Mouse (Mus musculus) c-Kit-positive CD71-positive TER-119-positive erythroid progenitor cells, embryonic 14.5 days (primary cell): Measurements from ENCODE around the gene Alcam.

ENCODE experiments used
- DNase-seq: peaks from one replicate; pipeline ENCODE4 v3.0.0-alpha.2; 2013; ENCODE audit warnings: low spot score

Gene Alcam

DNA sequence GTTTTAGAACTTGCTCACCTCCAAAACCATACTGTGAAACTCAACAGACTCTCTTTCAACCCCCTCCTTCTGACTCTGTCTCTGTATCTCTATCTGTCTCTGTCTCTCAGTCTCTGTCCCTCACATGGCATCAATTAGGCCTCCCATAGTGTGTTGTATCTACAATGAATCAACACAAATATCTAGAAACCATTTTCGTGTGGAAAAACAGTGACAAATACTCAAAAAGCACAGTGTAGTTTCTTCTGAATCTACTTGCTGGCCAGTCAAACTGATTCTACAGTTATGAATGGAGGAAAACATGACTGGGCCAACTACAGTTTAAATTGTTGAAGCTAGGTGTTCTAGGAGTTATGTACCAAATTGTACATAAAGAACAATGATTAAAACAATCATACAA lies 10.8 kb downstream of the Alcam start:
- no peak for DNase-seq

DNA sequence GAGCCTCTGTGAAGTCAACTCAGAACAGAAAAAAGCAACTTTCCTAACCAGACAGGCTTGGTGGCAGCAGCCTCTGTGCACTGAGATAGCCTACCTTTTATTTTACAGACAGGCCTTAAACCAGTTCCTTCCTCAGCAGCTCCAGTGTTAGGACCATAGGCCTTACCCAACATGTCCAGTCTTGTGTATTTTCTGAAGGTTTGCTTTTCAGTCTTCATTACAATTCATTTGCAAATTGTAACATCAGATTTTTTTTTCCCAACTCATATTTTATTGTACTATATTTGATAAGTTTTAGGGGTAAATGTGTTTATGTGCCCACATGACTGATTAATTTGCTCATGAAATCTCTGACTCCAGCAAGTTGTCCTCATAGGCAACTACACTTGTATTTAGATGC lies 14.3 kb downstream of the Alcam start:
- DNase-seq = no peak

DNA sequence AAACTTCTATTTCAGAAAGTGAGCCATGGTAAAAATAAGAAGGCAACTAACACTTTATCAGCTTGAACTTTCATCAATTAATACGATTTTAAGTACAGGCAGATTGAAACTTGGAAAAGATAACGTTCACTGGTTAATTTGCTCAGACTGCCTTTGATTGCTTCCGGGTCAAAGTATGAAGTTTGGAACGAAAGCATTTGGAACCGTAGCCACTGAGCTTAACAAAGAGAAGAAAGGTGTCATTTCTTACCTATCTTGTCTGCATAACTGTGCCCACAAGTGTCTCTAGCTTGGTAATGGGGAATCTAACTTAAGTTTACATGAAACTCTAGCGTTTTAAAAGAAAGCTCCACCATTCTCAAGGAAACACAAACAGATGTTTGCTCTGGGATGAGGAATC lies 14.9 kb downstream of the Alcam start:
- no peak for DNase-seq

DNA sequence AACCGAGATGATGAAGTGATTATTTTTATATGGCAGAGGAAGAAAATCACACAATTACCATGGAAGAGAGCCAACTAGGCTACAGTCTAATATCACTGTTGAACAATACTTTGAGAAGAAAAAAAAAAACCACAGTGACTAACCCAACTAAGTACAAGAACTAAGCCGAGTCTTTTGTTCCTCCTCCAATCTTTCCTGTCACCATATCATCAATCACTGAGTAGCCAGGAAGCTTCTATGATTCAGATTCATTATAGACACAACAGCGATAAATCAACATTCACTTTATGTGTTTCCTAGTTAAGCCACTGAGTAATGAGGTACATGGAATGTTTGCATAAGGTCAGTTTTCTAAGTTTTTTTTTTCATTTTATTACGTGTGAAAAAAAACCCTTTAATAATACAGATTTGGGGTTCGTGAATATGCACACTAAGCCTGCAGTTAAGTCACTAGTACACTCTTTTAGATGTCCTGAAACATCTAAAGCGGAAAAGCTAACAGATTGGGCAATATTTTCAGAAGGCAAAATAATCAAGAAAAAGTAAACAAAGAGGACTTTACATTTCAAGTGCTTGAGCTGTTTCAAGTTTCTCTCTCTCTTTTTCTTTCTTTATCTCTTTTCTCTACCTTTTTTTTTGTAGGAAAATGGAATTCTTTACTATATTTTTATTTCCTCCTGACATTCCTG lies 15.5 kb downstream of the Alcam start:
- no peak for DNase-seq

DNA sequence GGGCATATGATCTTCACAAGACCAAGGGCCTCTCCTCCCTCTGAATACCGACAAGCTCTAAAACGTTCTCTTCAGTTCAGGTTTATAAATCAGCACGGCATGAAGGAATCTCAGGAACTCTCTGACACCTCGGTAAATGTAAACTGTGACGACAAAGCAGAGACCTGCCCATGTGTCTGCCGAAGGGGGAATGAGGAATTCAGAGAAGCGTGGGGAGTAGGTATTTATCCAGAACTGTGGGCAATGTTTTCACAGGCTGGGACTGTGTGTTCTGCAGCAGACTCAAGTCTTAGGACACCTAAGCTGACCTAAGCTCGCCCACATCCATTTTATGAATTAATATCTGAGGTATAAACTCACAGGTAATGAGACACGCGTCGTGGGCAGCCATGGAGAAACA lies 20.7 kb downstream of the Alcam start:
- DNase-seq = no peak

DNA sequence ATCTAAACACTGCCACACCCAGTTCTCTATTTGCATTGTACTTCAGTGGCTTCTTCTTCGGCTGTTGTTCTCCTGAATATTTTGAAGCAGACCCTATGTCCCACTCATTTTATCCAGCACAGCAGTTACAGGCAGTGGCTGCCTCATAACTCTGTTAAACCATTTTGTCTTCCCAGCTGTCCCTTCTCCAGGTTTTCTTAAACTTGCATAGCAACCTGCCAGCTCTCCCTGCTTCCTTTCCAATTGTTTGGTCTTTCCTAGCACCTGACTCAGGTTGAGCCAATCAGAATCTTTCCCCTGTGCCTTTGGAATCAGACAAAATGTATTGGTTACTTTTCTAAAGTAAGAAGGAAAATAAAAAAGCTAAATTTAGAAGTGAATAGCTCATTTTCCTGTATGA lies 21.8 kb downstream of the Alcam start:
- no peak for DNase-seq

DNA sequence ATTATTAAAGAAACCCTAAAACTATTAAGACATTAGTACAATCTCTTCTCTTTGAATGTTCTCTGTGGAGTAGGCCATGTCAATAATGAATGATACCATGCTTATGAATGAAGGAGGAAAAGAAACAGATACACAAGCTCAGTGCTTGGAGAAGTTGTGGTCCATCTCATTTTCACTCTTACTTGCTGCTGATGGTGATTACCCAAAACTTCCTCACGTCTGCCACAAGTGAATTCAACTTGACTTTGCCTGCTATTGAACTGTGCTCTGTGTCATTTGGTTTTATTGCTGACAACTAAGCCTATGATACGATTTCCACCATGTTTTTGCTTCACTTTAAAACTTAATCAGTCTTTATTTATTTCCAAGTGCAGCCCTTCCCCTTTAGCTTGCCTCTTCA lies 22.3 kb downstream of the Alcam start:
- DNase-seq = no peak

DNA sequence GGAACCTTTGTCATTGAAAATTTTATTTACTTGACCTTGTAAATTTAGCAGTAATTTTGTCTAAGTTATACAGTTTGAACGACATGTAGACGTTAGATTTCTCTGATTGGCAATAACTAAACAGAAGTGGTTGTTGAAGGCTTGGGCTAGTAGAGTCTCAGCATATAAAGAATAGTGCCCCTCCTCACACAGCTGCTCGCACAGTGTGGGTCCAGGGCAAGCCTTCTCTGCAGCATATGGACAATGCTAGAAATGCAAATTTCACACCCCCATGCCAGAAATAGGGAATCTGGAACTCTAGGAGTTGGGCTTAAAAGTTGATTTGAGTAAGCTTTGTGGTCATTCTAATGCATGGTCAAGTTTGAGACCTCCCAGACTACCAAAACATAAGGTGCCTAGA lies 23.8 kb downstream of the Alcam start:
- DNase-seq = no peak

DNA sequence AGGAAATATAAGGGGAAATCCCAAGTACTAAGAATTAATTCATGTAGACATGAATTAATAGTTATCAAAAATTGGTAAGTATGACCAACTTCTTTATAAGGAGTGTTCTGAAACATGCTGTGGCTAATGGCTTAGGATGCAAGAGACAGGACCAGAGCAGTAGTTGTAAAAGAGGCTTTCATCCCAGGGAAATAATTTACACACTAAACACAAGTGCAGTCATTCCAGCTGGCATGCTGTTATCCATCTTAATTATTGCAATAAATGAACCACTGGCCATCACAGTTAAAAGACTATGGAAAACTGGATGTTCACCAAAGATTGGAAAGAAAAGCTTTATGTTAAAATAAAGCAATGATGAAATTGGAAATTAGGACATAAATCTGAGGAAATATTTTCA lies 24.2 kb downstream of the Alcam start:
- DNase-seq = no peak

DNA sequence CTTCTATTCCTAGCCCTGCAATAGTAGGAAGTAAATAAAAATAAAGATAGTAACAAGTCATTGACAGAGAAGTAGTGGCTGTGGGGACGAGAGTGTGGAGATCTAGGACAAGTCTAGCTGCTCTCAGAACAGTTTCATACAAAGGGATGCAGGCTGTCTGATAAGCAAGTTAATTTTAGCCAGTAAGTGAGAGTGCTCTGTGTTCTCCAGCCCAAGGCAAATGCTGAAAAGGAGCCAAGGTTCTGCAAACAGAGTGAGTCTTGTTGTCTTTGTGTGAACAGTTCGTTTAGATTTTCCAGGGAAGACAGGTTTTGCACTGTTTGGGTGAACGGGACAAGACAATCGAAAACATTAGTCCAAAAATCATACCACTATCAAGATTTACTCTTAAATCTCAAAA lies 25.4 kb downstream of the Alcam start:
- DNase-seq = no peak

DNA sequence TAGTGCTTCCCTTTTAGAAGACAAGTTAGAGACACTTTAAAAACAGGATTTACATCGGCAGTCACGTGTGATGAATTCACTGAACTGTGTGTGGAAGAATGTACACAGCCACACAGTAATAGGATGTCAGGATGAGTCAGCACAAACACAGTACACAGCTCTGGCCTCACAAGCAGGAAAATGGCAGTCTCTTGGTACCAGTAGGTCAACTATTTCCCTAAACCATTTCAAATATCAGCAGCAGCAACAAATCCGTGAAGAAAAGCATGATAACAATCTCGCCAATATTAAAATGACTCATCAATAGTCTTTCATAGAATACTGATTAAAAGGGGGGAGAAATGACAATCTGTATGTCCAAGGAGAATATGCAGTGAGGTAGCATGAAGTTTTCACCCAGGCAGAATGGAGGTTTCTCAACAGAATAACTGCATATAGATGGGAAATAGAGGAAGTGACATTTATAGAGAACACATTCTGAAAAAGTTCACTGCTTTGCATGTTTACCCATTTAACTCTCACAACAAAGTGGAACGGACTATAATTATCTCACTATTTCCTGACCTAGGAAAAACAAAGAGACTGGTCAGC lies 35.2 kb downstream of the Alcam start:
- DNase-seq = no peak

DNA sequence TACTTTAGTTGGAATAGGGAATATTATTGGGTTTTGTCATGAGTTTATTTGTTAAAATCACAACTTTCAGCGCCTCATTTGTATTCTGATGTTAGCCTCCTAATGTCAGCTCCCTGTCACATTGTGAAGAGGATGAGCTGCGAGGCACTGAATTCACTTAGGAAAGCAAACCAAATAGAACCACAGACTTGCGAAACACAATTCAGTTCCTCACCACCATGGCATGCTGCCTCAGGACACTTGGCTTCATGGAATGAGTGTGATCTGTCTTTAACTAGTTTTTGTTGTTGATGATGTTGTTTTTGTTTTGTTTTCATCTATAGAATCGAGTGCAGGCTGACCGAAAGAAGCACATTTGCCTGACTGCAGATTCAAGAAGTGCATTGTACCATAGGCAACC lies 35.9 kb downstream of the Alcam start:
- no peak for DNase-seq

DNA sequence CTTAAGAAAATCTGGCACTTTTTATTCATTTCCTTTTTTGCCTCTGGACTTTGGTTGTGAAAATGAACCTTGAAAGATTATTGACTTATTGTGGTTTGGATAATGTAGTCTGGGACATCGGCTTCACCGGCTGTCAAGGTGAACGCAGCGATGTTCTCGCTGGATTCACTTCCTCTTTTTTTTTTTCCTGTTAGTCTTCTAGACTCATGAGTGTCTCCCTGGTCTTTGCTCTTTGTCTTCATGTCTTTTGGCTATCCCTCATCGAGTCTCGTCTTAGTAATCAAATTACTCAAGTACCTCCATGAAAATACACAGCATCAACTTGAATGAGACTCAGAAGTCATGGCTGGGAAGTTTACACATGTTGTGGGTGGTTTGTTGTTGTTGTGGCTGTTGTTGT lies 36.7 kb downstream of the Alcam start:
- DNase-seq = no peak

DNA sequence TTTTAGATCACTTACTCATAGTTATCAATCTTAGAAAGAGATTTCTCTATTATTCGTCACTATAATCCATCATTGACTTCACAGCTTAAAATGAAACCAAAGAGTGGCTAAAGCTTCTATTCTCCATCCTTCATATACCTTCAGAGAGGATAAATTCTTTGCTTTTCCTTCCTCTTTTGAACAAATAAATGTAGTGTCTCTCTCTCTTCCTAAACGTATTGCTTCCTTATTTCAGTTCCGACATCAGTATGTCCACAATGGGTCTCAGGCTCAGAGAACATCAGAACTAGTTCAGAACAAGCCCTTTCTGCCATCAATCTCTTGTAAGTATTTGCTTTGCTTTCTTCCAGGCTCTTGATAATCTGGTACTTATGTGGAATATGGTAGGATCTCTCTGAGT lies 40.2 kb downstream of the Alcam start:
- DNase-seq = no peak

DNA sequence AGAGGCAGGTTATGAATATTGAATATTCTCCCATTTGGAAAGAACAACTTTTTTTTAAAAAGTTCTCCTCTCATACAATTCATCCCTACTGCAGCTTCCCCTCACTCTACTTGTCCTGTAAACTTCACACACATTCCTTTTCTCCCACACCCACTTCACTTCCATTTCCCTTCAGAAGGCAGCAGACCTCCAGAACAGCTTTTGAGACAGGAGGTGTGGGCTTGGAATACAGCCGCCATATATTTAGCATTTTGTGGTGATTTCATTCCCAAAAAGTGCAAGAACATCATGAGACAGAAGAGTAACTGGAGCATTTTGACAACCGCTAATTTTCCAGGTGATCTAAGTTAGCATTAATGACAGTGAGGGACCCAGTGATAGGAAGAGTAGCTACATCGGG lies 47.8 kb downstream of the Alcam start:
- no peak for DNase-seq

DNA sequence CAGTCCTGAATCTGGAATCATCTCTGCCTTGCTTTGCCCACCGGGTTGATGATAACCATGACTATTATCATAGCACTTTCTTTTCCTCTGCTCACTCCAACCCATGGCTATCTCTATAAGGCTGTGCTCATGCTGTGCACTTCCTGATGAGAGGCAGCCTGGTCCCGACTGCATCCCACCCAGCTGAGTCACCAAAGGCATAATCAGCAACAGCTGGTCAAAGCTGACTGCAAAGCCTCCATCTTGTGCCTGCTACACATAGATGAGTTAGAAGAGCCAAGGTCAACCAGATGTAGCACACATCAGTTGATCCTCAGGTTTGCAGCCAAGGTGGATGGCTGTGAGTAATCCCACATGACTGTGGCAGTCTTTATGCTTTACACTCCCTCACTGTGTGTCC lies 48.6 kb downstream of the Alcam start:
- no peak for DNase-seq

DNA sequence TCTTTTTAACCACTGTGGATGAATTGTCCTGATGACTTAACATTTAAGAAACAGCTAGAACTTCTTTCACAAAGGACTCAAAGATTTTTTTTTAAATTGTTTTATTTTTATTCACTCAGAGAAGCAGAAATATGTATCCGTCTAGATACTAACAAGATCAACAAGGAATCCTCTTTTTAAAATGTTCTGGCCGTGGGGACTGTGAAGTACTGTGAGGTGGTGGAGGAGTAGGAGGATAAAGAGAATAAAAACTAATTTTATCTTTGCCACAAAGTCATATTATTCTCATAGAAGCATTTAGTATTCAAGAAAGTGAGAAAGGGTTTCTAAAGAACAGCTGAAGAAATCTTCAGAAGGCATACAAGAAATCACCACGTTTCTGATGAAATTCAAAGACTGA lies 54.8 kb downstream of the Alcam start:
- DNase-seq = no peak

DNA sequence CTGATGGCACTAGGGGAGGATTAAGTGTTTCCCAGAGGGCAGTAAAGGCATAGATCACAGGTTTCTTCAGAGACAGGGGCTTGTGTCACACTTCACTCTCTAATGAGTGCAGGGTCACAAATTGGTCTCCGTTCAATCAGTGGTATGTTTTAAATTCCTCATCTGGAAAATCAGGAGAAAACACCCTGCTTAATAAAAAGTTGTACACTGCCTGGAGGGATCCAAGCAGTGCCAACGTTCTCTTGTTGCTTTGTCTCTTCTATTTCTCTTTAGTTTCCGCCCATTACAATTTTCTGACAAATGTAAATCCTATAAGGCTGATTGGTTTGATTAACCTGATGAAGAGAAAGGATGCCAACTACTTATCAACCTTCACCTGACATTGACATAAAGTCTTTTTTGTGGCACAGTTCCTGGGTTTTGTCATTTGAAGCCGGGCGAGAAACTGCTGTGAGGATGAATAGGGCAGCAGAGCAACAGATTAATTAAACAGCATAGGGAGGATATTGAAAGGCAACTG lies 67.0 kb downstream of the Alcam start:
- DNase-seq = no peak

DNA sequence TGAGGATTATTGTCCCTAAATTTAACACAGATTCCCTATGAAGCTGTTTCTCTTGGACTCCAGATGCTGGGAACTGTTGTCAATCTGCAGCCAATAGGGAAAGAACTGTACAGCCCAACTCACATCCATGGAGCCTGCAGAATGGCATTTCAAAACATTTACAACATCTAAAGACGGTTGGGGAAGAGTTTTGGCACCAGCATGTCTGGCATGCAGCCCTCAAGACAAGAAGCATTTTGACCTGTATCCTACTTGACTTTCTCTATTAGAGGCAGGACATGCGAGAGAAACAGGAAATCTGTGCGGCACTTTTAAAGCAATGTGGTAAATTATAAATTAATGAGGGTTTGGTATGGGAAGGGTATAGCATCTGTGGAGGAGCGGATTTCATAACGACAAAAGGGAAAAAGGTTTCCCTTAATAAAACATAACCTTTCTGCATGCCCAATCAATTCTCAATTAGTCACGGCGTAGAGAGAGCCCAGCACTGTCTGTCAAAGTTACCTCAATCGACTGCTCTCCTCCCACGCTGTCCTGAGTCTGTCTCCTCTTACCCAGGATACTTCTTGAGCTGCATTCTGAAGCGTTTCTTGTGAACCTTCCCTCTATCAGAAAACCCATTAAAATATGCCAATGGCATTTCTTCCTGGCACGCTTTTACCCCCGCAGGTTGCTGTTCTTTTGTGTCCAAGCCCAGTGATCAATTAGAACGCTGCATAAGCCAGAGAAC lies 70.3 kb downstream of the Alcam start:
- DNase-seq = no peak

DNA sequence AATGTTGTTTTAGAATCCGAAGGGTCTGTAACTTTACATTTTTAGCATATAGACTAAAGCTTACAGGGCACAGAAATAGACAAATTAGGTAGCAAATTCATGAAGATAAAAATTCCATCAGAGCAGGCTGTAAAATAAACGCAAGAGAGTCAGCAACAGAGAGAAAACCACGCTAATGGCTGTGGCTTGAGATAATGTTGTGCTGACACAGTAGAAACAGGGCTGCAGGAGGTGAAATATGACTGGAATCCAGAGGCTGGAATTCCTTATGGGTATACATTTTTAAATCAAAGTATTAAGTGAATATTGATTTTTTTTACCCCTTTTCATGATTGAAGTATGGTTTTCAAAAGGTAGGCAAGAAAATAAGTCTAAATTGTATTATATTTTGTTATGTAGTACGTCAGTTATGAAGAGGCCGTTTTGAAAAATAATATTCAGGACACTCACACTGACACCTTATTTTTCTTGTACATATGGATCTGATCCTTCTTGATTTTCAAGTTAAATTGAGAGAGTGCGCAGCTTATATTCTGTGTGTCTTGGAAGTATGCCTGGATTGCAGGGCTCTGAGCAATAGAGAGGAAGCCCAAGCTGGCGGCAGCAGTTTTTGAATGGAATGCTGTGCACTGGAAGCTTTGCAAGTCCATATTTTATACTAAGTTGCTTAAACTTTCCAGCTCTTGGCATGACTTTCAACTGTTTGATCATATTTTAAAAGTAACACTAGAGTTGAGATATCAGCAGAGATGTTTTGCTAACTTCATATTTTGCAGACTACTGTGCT lies 74.9 kb downstream of the Alcam start:
- no peak for DNase-seq

DNA sequence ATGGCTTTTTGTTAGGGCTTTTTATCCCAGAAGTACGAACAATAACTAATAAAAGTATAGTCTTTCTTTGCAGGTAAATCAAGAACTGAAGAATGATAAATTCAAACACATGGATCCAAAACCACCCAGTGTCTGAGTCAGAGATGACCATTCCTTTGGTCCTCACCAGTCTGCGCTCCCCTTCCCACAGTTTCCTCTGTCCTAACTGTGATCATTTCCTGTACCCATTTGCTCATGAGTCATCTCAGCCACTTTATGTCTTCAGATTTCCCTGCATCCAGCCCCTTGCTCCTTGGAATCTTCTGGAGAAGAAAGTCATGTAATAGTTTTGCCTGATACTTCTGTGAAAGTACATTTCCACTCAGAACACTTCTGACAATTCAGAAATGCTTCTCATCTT lies 77.0 kb downstream of the Alcam start:
- DNase-seq = no peak

DNA sequence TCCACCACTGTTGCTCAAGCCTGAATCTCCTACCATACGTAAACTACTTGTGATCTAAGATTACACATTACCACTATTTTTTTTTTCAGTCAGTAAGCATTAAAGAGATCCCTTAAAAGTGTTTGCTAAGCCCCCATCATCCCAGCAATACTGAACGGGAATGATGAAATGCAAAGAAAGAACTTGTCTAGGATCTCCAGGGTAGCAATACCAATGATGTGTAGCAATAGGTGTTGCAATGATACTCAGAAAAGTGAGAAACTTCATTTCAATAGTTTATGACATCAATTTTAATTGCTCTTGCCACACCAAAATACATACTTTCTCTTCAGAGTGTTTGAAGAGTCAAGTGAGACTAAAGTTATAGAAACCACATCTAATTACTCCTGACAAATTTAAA lies 81.9 kb downstream of the Alcam start:
- DNase-seq = no peak

DNA sequence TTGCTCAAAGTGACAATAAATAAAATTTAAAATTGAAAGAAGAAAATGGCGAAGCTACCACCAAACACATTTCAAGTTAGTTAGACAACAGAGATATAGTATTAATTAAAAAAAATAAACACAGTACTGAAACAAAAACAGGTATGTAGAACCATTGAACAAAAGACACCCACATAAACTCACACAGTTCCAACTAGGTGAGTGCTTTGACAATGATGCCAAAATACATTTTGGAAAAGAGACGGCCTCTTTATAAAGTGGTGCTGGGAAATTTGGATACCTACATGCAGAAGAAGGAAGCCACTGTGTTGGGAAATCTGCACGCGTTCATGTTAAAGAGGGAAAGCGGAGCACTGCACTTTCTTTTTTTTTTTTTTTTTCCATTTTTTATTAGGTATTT lies 85.4 kb downstream of the Alcam start:
- DNase-seq = no peak
